Mouse (Mus musculus) forebrain, embryonic 11.5 days (tissue): ENCODE data around the gene Plod1. TPM values are rescaled to one million over a fixed set of nuclear protein-coding genes. Genes with fewer than 3 reads are reported as not detected.
A peak's percentile ranks its signal among the peaks of the same experiment; 100 is the strongest.

Experiments
- ATAC-seq: fragments of 200-750 bp; cut with Nextera tagmentation; replicated peaks from 2 replicates; pipeline ENCODE4 v1.8.0; 2017; ENCODE audit warnings: moderate TSS enrichment; ENCODE audit not compliant: low FRiP score
- DNase-seq: peaks from one replicate; pipeline ENCODE4 v3.0.0-alpha.2; 2017; ENCODE audit warnings: low spot score
- H3K27ac ChIP-seq: fragments of 300-500 bp; sonication (generic); 2 replicates; pipeline ENCODE4 v1.5.1; 2014; ENCODE audit warnings: low read depth, low read length
- H3K27me3 ChIP-seq: fragments of 300-500 bp; sonication (generic); 2 replicates; pipeline ENCODE4 v1.6.1; 2014; ENCODE audit warnings: mild to moderate bottlenecking, low read length, mixed read lengths; ENCODE audit not compliant: control insufficient read depth, insufficient read depth
- H3K36me3 ChIP-seq: fragments of 300-500 bp; sonication (generic); 2 replicates; pipeline ENCODE4 v1.6.1; 2014; ENCODE audit warnings: mild to moderate bottlenecking, low read length, moderate library complexity, mixed read lengths; ENCODE audit not compliant: control insufficient read depth, insufficient read depth
- H3K4me1 ChIP-seq: fragments of 300-500 bp; sonication (generic); replicated peaks from 2 replicates; pipeline ENCODE4 v1.6.1; 2014; ENCODE audit warnings: low read length, mixed read lengths; ENCODE audit not compliant: control insufficient read depth, insufficient read depth
- H3K4me2 ChIP-seq: fragments of 300-500 bp; sonication (generic); 2 replicates; pipeline ENCODE4 v1.6.1; 2014; ENCODE audit warnings: low read depth, mild to moderate bottlenecking, low read length, moderate library complexity, mixed read lengths; ENCODE audit not compliant: severe bottlenecking
- H3K4me3 ChIP-seq: fragments of 300-500 bp; sonication (generic); 2 replicates; pipeline ENCODE4 v1.5.1; 2014; ENCODE audit warnings: low read depth, low read length
- H3K9ac ChIP-seq: fragments of 300-500 bp; sonication (generic); 2 replicates; pipeline ENCODE4 v1.6.1; 2014; ENCODE audit warnings: low read length
- H3K9me3 ChIP-seq: fragments of 300-500 bp; sonication (generic); 2 replicates; pipeline ENCODE4 v1.6.1; 2016; ENCODE audit warnings: low read length, mixed read lengths; ENCODE audit not compliant: control insufficient read depth
- WGBS: fragments of 180-500 bp; shearing (Covaris S2); extraction: QIAGEN DNeasy Blood & Tissue Kit; methylation state at CpG from one replicate; pipeline ENCODE4 v1.1.7; 2014; 5-methylcytosine and 5-hydroxymethylcytosine counted together
- polyA plus RNA-seq: library from polyadenylated mRNA; unstranded; fragments of >200 nt; fragmentation: Nextera tagmentation; extraction: Ambion mirVana; gene quantifications from 2 replicates; pipeline ENCODE4 v1.2.1, GENCODE M21; 2014

Gene Plod1
- polyA plus RNA-seq, 1 experiment from 2014 or later, result 21.6 TPM

DNA sequence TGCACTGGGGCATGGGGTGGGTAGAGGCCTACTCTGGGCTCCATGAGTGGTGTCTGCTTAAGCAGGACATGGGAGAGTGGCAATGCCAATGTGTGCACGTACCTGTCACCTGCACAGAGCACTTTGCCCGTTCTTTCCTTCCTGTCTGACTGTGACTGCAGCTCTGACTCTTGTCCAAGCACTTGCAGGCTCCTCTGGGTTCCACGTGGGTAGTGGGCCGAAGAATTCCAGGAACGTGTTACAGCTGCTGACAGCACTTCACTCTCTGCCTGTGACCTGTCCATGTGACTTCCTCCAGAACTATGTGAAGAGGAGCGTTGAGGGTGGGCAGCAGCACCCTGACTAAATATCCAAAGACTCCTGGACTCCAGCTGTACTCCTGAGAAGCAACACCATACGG, 29.1 kb upstream of the Plod1 start:
- 80% methylated on average over 7 of the region's 7 CpGs for WGBS
- DNase-seq (no peak), ATAC-seq (no peak)

GRCm38 (mm10) chr4:147963623-147964022, 27.1 kb upstream of the Plod1 start:
- 87% methylated on average over 15 of the region's 15 CpGs for WGBS

More for the DNA sequence above, 29.1 kb upstream of the Plod1 start:
- Histone ChIP-seq H3K4me1 (no peaks in the 10 kb centered on the region), H3K9me3 (no peaks in the 10 kb centered on the region), H3K27me3 (no peaks in the 10 kb centered on the region), H3K4me2 (no peak overlapping the region), H3K36me3 (no peaks in the 10 kb centered on the region), H3K4me3 (no peak overlapping the region), H3K9ac (no peak overlapping the region), H3K27ac (no peak overlapping the region)

DNA sequence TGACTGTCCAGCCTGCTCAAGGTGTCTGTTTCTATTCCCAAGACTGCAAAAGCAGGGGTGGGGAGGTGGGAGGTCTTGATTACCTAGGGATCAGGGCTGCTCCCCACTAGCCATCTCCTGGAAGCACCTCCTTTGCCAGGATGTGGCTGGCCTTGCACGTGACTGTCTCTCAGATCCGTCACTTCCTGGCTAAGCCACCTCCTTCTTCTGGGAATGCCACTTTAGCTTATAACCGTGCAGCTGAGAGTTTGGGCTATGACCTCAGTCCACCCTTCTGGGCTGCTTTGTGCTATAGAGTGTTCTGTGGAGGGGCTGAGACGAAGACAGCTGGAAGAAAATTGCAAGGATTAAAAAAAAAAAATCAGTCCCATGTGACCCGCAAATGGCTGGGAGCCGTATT, 26.2 kb upstream of the Plod1 start:
- no peaks in the 10 kb centered on the region for H3K9me3 ChIP-seq
- H3K27me3 ChIP-seq, result no peaks in the 10 kb centered on the region
- no peak overlapping the region for H3K9ac ChIP-seq
- H3K4me2 ChIP-seq, result no peak overlapping the region
- H3K36me3 ChIP-seq, result no peaks in the 10 kb centered on the region
- H3K27ac ChIP-seq, result no peak overlapping the region
- H3K4me3 ChIP-seq, result no peak overlapping the region
- no peak for DNase-seq
- H3K4me1 ChIP-seq, result no peaks in the 10 kb centered on the region
- ATAC-seq, result no peak
- 66% methylated on average over 6 of the region's 6 CpGs for WGBS

More at GRCm38 (mm10) chr4:147963623-147964022, 27.1 kb upstream of the Plod1 start:
- H3K27ac ChIP-seq, result no peak overlapping the region
- ATAC-seq (no peak), DNase-seq (no peak)
- no peaks in the 10 kb centered on the region for H3K27me3 ChIP-seq
- no peaks in the 10 kb centered on the region for H3K4me1 ChIP-seq
- no peaks in the 10 kb centered on the region for H3K36me3 ChIP-seq
- no peak overlapping the region for H3K9ac ChIP-seq
- H3K4me3 ChIP-seq, result no peak overlapping the region
- H3K4me2 ChIP-seq, result no peak overlapping the region
- no peaks in the 10 kb centered on the region for H3K9me3 ChIP-seq

DNA sequence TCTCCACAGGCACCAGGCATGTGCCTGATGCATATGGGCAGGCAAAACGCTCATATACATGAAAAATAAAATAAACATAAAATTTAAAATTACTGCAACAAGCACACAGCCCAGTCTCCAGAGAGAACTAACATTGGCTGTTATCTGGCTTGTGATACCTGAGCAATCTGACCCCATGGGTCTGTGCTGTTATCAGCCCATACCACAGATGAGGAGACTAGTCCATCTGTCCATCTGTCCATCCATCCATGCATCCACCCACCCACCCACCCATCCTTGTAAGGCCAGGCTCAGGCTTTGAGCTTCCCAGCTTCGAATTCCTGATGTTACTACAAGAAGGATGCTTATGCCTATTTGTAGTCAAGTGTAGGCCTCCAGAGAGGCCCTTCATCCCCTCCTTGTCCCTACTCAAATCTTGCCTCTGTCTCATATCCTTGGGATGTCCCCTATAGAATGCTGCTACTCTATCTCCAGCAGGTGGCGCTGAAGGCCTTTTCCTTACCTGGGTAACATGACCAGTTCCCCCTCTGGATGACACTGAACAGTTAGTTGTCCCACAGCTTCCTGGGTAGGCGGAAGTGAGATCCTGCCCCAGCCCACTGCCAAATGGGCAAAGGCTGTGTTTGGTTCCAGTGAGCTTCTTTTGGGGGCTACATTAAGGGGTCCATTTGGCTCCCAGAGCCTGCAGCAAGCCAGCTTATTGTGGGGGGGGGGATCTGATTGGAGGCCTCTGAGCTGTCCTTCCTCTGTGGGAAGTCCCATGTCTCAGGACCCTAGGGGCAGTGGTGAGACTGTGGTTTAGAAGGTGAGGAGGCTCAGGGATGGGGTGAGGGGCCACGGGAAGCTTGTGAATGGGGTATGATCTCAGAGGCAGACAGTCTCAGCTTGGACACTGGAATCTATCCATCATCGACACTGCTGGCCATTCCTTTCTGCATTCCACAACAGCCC, 23.6 kb upstream of the Plod1 start:
- ATAC-seq (peak; percentile 78), DNase-seq (peak; percentile 80)
- Histone ChIP-seq H3K36me3 (no peaks in the 10 kb centered on the region), H3K27me3 (no peaks in the 10 kb centered on the region), H3K9me3 (no peaks in the 10 kb centered on the region), H3K4me2 (no peak overlapping the region), H3K4me3 (no peak overlapping the region), H3K4me1 (no peaks in the 10 kb centered on the region), H3K27ac (no peak overlapping the region), H3K9ac (no peak overlapping the region)
- WGBS, result 43% methylated on average over 6 of the region's 6 CpGs

- Histone ChIP-seq H3K4me1 (no peaks in the 10 kb centered on the region), H3K4me2 (no peak overlapping the region), H3K36me3 (no peaks in the 10 kb centered on the region), H3K27me3 (no peaks in the 10 kb centered on the region), H3K27ac (no peak overlapping the region), H3K4me3 (no peak overlapping the region), H3K9ac (no peak overlapping the region), H3K9me3 (no peaks in the 10 kb centered on the region)
- peak; percentile 67 for DNase-seq
- WGBS, result 44% methylated on average over 11 of the region's 11 CpGs
- no peak for ATAC-seq
Observed at GRCm38 (mm10) chr4:147957141-147957540, 20.6 kb upstream of the Plod1 start.

DNA sequence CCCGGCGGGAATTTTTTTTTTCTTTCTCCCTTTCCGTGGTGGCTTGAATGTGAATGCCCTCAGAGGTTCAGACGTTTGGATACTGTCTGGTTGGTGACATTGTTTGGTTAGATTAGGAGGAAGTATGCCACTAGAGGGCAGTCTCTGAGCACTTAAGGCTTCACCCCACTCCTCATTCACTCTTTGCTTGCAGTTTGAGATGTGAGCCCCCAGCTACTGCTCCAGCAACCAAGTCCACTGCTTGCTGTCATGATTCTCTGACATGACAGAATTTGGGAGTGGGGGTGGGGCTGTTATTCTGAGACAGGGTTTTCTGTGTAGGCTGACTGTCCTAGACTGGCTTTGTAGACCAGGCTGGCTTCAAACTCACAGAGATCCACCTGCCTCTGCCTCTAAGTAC, 17.0 kb upstream of the Plod1 start:
- ATAC-seq (peak; percentile 55; the same call in 1 of the 2 replicates), DNase-seq (no peak)
- no peaks in the 10 kb centered on the region for H3K27me3 ChIP-seq
- no peaks in the 10 kb centered on the region for H3K4me1 ChIP-seq
- 12% methylated on average over 4 of the region's 4 CpGs for WGBS
- no peak overlapping the region for H3K27ac ChIP-seq
- H3K9ac ChIP-seq, result no peak overlapping the region
- no peaks in the 10 kb centered on the region for H3K9me3 ChIP-seq
- H3K4me3 ChIP-seq, result no peak overlapping the region
- H3K36me3 ChIP-seq, result no peaks in the 10 kb centered on the region
- H3K4me2 ChIP-seq, result no peak overlapping the region

GRCm38 (mm10) chr4:147947511-147947910, 10.9 kb upstream of the Plod1 start:
- Histone ChIP-seq H3K4me2 (no peak overlapping the region), H3K27ac (no peak overlapping the region), H3K27me3 (no peaks in the 10 kb centered on the region), H3K9ac (no peak overlapping the region), H3K4me1 (no peaks in the 10 kb centered on the region), H3K9me3 (no peaks in the 10 kb centered on the region), H3K4me3 (no peak overlapping the region), H3K36me3 (peaks cover 8% of the 10 kb centered on the region; the same call in 1 of the 2 replicates)
- 79% methylated on average over 2 of the region's 2 CpGs for WGBS
- DNase-seq (no peak), ATAC-seq (no peak)

- Histone ChIP-seq H3K9ac (no peak overlapping the region), H3K27ac (no peak overlapping the region), H3K9me3 (no peaks in the 10 kb centered on the region), H3K36me3 (peaks cover 8% of the 10 kb centered on the region; the same call in 1 of the 2 replicates), H3K4me2 (no peak overlapping the region), H3K4me3 (no peak overlapping the region), H3K27me3 (no peaks in the 10 kb centered on the region), H3K4me1 (peaks cover 5% of the 10 kb centered on the region)
- DNase-seq, result no peak
- 97% methylated on average over 1 of the region's 1 CpGs for WGBS
- no peak for ATAC-seq
Observed at GRCm38 (mm10) chr4:147943005-147943404, 6.4 kb upstream of the Plod1 start.
